Mouse (Mus musculus) large intestine, adult 2 months (tissue): ENCODE results near the gene Gm5678. TPM values are rescaled to one million over a fixed set of nuclear protein-coding genes. Genes with fewer than 3 reads are reported as not detected.
"Not testable (repeated sequence)": the region's sequence is repeated elsewhere in the genome, so short reads cannot be mapped to it uniquely, and the experiment has no call there.

ENCODE experiments used
- DNase-seq: peaks from one replicate; pipeline ENCODE4 v3.0.0-alpha.2; 2012; ENCODE audit warnings: low read depth, low spot score
- WGBS: fragments of 180-500 bp; shearing (Covaris S2); methylation state at CpG from one replicate; pipeline ENCODE4 v1.1.7; 2018; 5-methylcytosine and 5-hydroxymethylcytosine counted together
- polyA plus RNA-seq: library from polyadenylated mRNA; depleted of rRNA; stranded (reverse); fragments of >200 nt; gene quantifications from 2 replicates; pipeline ENCODE4 v1.2.3, GENCODE M21; 2012

Gm5678 gene
- polyA plus RNA-seq, 1 experiment = not detected

DNA sequence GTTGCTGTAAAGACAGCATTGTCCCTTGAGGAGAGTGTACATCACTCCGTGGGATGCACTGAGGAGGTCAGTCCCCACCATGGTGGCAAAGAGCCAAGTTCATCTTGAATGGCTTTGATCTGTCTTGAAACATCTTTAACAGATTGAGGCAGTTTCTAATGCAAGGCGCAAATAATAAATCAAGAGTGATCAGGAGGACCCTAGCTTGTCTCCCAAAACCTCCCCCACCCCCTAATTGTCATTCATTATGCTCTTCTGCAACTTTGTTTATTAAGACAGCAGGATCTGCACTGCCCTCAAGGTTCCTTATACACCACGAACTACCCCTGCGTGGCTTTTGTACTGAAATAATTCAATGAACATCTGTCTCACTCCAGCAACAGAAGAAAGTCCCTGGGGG, 22.3 kb upstream of the Gm5678 start, which contains the start of gene Cbr1:
Gene Cbr1 (plus strand): TSS at position 301 of the 400 bp plus-strand sequence.
- WGBS = 78% methylated on average over 4 of the region's 4 CpGs
- DNase-seq = no peak

- 93% methylated on average over 7 of the region's 7 CpGs for WGBS
- DNase-seq = no peak
These were observed 21.8 kb upstream of the Gm5678 start for GRCm38 (mm10) chr16:93606146-93606545.

GRCm38 (mm10) chr16:93607669-93608101, 20.2 kb upstream of the Gm5678 start:
- WGBS = under 1% methylated on average over 32 of the region's 32 CpGs
- DNase-seq = no peak

GRCm38 (mm10) chr16:93608731-93609130, 19.2 kb upstream of the Gm5678 start:
- no peak for DNase-seq
- 35% methylated on average over 8 of the region's 8 CpGs for WGBS

DNA sequence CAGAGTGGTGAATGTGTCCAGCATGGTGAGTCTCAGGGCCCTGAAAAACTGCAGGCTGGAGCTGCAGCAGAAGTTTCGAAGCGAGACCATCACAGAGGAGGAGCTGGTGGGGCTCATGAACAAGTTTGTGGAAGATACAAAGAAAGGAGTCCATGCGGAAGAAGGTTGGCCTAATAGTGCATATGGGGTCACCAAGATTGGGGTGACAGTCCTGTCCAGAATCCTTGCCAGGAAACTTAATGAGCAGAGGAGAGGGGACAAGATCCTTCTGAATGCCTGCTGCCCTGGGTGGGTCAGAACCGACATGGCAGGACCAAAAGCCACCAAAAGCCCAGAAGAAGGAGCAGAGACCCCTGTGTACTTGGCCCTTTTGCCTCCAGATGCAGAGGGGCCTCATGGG, 18.1 kb upstream of the Gm5678 start:
- no peak for DNase-seq
- WGBS = 95% methylated on average over 4 of the region's 4 CpGs

DNA sequence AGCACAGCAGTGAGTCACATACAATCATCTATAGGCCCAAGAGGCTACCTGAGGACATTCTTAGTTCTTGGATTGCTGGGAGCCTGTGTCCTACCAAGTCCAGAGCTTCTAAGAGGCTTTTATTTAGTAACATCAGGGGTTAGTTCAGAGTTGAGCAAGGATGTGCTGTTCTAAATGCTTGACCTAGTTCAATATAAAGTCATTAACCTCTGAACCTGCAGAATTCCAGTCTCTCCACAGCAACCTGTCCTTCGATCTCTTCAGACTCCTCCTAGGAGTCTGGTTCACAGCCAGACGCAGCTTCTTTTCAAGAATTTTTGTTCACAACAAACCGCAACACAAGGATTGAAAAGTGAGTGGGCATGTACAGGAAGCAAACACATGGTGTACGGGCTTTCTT, 16.9 kb upstream of the Gm5678 start:
- WGBS = 80% methylated on average over 4 of the region's 4 CpGs
- DNase-seq = no peak

- WGBS = 14% methylated on average over 5 of the region's 5 CpGs
- no peak for DNase-seq
These were observed 12.6 kb upstream of the Gm5678 start for GRCm38 (mm10) chr16:93615118-93615870.

DNA sequence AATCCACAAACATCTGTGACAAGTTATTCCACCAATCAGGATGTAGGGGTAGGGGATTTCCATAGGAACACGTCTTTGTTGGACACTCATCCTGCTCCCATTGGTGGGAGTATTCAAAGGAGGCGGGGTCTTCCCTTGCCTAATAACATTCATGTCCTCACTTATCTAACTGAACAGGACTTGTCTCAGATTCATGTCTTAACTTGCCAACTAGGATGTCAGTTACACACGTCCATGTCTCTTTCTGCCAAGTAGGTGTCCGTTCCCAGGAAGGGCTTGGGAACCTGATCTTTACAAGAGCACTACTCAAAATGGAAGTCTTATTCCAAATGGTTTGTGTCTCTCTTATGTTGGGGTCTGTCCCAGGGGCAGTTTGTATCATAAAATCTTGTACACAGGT, 4.1 kb upstream of the Gm5678 start:
- 92% methylated on average over 4 of the region's 4 CpGs for WGBS
- DNase-seq = not testable (repeated sequence)

DNA sequence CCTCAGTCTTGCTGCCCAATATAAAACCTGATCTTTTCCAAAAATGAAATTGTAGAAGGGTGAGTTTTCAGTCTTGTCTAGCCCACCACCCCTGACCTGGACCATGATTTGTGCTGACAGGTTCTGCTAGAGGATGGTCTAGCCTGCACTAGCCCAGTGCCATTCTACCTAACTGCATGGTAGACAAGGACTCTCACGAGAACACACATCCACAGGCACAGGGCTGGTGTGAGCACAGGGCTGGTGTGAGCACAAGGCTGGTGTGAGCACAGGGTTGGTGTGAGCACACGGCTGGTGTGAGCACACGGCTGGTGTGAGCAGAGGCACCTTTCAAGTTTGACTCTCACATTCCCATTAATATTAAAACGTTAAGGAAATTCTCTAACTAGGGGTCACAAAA, 3.2 kb upstream of the Gm5678 start:
- no peak for DNase-seq
- WGBS = 88% methylated on average over 4 of the region's 4 CpGs

DNA sequence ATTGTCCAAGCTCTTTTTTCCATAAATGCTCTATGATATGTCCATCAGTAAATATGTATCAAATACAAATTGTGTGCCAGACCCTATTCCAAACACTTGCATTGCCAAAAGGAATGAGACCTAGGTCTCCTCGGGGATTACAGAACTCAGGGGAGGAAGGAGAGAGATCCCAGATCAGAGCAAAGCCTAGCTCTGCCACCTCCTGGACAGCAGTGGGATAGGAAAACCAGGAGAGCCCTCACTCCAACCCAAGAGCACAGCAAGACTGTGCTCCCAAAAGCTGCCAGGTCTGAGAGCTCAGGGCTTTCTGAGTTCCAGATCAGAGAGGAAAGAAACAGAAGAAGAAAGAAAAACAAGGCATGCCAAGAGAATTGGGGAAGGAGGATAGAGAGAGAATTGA, 1.2 kb upstream of the Gm5678 start:
- 7% methylated on average over 1 of the region's 1 CpGs for WGBS
- no peak for DNase-seq

DNA sequence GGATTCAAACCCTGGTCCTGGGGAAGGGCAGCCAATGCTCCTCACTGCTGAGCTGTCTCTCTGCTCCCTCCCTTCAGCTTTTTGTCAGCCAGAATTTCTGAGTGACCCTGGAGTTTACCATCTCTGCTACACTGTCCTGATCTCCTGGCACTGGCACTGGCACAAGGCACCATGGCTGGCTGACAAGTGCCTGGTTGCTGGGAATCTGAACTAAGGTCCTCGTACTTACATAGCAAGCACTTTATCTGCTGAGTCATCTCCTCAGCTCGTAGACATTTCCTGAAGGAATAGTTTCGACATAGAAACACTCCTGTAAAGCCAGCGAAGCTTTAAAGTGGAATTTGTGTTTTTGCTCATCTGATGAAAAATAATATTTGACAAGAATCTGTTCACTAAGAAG, 16.1 kb downstream of the Gm5678 start:
- WGBS = 22% methylated on average over 4 of the region's 4 CpGs
- DNase-seq = no peak

DNA sequence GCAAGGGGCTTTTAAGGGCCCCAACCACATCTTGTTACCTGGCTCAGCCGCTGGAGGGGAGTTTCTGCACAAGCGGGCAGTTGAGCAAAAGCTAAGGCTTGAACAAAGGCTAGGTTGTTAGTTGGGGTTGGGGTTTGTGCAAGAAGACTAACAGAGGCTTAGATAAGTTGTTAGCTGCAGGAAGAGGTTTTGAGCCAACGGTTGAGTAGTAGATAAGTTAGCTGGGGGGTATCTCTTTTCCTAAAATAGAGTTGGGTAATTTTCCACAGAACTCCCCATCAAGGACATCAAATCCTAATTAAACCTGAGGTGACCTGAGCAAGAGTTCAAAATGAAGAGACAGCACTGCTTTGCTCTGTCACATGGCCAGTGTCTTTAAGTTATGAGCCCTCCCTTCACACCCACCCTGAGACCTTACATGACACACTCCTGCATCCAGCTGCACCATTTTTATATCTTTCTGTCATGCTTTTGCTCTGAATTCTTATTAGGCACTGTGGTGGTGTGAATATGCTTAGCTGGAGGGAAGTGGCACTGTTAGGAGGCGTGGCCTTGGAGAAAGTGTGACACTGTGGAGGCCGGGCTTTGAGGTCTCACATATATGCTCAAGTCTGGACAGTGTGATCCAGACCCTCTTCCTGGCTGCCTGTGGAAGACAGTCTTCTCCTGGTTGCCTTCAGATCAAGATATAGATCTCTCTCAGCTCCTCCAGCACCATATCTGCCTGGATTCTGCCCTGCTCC, 20.7 kb downstream of the Gm5678 start:
- 78% methylated on average over 5 of the region's 5 CpGs for WGBS
- DNase-seq = no peak

- no peak for DNase-seq
These were observed 40.1 kb downstream of the Gm5678 start for GRCm38 (mm10) chr16:93667976-93668375.

- DNase-seq = no peak
These were observed 41.6 kb downstream of the Gm5678 start for GRCm38 (mm10) chr16:93669521-93669920.

GRCm38 (mm10) chr16:93670466-93670865, 42.6 kb downstream of the Gm5678 start:
- WGBS = 24% methylated on average over 4 of the region's 4 CpGs
- DNase-seq = not testable (repeated sequence)

- no peak for DNase-seq
- WGBS = 90% methylated on average over 5 of the region's 5 CpGs
These were observed 43.2 kb downstream of the Gm5678 start for GRCm38 (mm10) chr16:93671064-93671463.

DNA sequence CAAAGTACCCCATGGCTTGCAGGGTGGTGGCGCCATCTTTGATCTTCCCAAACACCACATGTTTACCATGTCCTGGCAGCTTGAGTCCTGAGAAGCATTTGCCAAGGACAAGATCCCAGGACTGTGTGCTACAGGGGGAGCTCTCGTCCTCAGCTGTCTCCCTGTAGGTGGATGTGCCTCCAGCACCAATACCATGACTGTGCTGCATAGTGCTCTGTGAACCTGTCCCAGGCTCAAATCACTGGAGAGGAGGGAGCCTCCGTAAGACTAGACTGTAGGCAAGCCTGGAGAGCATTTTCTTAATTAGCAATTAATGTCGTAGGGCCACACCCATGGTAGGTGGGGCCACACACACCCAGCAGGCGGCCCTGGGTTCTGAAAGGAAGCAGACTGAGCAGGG, 48.5 kb downstream of the Gm5678 start:
- no peak for DNase-seq

GRCm38 (mm10) chr16:93678206-93678605, 50.3 kb downstream of the Gm5678 start:
- 88% methylated on average over 4 of the region's 4 CpGs for WGBS

More for the DNA sequence above, 48.5 kb downstream of the Gm5678 start:
- 80% methylated on average over 5 of the region's 5 CpGs for WGBS

DNA sequence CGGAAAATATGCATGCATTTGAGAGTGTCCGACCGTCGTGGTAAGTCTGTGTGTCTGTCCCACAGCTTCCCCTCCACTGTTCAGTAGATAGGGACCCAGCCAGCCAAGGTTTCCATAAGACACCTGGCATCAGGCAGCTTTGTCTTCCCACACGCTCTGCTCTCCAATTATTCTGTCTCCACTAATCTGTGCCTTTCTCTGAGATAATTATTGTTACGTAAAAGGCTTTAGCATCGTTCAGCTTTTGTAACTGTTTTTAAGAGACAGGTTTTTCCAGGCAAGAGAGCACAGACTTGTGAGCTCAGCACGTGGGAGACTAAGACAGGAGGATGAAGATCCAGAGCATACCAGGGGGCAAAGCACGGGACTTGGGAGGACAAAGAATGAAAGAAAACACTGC, 51.3 kb downstream of the Gm5678 start:
- 71% methylated on average over 9 of the region's 9 CpGs for WGBS

More at GRCm38 (mm10) chr16:93678206-93678605, 50.3 kb downstream of the Gm5678 start:
- DNase-seq = no peak

More for the DNA sequence above, 51.3 kb downstream of the Gm5678 start:
- DNase-seq = no peak
